Mouse (Mus musculus) forebrain, embryonic 10.5 days (tissue): ENCODE measurements at regions not wholly inside any gene's neighbourhood (a gene's known extent, or its start where the extent isn't known, plus 50 kb on each side); places are given as distances from the start of the nearest gene placed in this dataset.

Experiments
- DNase-seq: peaks from one replicate; pipeline ENCODE4 v3.0.0-alpha.2; 2017; ENCODE audit warnings: low spot score; ENCODE audit errors: extremely low spot score
- H3K27ac ChIP-seq: fragments of 300-500 bp; sonication (generic); 2 replicates; pipeline ENCODE4 v1.5.1; 2016; ENCODE audit warnings: mild to moderate bottlenecking
- H3K27me3 ChIP-seq: fragments of 300-500 bp; sonication (generic); 2 replicates; pipeline ENCODE4 v1.6.1; 2016; ENCODE audit warnings: mild to moderate bottlenecking; ENCODE audit not compliant: poor library complexity, severe bottlenecking
- H3K36me3 ChIP-seq: fragments of 300-500 bp; sonication (generic); replicated peaks from 2 replicates; pipeline ENCODE4 v1.6.1; 2016; ENCODE audit warnings: mild to moderate bottlenecking, moderate library complexity
- H3K4me1 ChIP-seq: fragments of 300-500 bp; sonication (generic); 2 replicates; pipeline ENCODE4 v1.6.1; 2016
- H3K4me3 ChIP-seq: fragments of 300-500 bp; sonication (generic); 2 replicates; pipeline ENCODE4 v1.5.1; 2016; ENCODE audit warnings: mild to moderate bottlenecking, moderate library complexity
- H3K9me3 ChIP-seq: fragments of 300-500 bp; sonication (generic); 2 replicates; pipeline ENCODE4 v1.6.1; 2016; ENCODE audit warnings: mild to moderate bottlenecking, moderate library complexity
- WGBS: fragments of 180-500 bp; shearing (Covaris S2); methylation state at CpG from one replicate; pipeline ENCODE4 v1.1.7; 2016; 5-methylcytosine and 5-hydroxymethylcytosine counted together

GRCm38 (mm10) chr11:50483821-50484220 is 52.9 kb upstream of the Rufy1 start:
- no peak overlapping the region for H3K27ac ChIP-seq
- H3K4me3 ChIP-seq, result no peak overlapping the region
- H3K9me3 ChIP-seq, result no peaks in the 10 kb centered on the region
- WGBS, result 87% methylated on average over 2 of the region's 2 CpGs
- DNase-seq, result no peak
- H3K4me1 ChIP-seq, result peaks cover 8% of the 10 kb centered on the region; the same call in 1 of the 2 replicates
- no peaks in the 10 kb centered on the region for H3K27me3 ChIP-seq
- H3K36me3 ChIP-seq, result no peaks in the 10 kb centered on the region

GRCm38 (mm10) chr11:50483116-50483515 is 52.2 kb upstream of the Rufy1 start:
- Histone ChIP-seq H3K9me3 (no peaks in the 10 kb centered on the region), H3K4me3 (no peak overlapping the region), H3K36me3 (no peaks in the 10 kb centered on the region), H3K4me1 (peaks cover 8% of the 10 kb centered on the region; the same call in 1 of the 2 replicates), H3K27me3 (no peaks in the 10 kb centered on the region), H3K27ac (no peak overlapping the region)
- no peak for DNase-seq
- WGBS, result 93% methylated on average over 6 of the region's 6 CpGs

- Histone ChIP-seq H3K27ac (no peak overlapping the region), H3K4me3 (no peak overlapping the region), H3K9me3 (no peaks in the 10 kb centered on the region), H3K36me3 (no peaks in the 10 kb centered on the region), H3K27me3 (no peaks in the 10 kb centered on the region), H3K4me1 (peaks cover 4% of the 10 kb centered on the region; the same call in 1 of the 2 replicates)
- DNase-seq, result no peak
- 58% methylated on average over 3 of the region's 3 CpGs for WGBS
Measured at GRCm38 (mm10) chr11:50482607-50483006, 51.7 kb upstream of the Rufy1 start.
